Mouse (Mus musculus) E14TG2a.4 (cell line): ENCODE measurements around the gene Slc13a3.

Experiments
- CTCF ChIP-seq: conservative IDR thresholded peaks from 2 replicates; pipeline ENCODE4 v1.5.1; 2014; ENCODE audit warnings: low read length
- NANOG ChIP-seq: IDR thresholded peaks from 2 replicates; pipeline ENCODE4 v1.6.1; 2014; ENCODE audit warnings: borderline replicate concordance, low read length, mixed read lengths
- POU5F1 ChIP-seq: IDR thresholded peaks from 2 replicates; pipeline ENCODE4 v1.6.1; 2014; ENCODE audit warnings: low read length, borderline replicate concordance

- TF ChIP-seq CTCF = no peak
- no peak for TF ChIP-seq POU5F1
- no peak for TF ChIP-seq NANOG
Observed at GRCm38 (mm10) chr2:165473003-165473402, at the start of gene Slc13a3.
